Mouse (Mus musculus) cerebellum, adult 18-20 months (tissue): Measurements from ENCODE around the gene Rab3gap1.
A peak's percentile ranks its signal among the peaks of the same experiment; 100 is the strongest.

ENCODE experiments used
- DNase-seq, 2 experiments: peaks; one replicate each; pipeline ENCODE4 v3.0.0; 2021

Rab3gap1 gene

GRCm38 (mm10) chr1:127868300-127869261 lies at the start of gene Rab3gap1:
Gene Rab3gap1, plus strand, starts transcription at chr1:127868773.
- DNase-seq: peak; percentile 92

GRCm38 (mm10) chr1:127827325-127827724 lies 41.2 kb upstream of the Rab3gap1 start:
- peak; percentile 11 to 21 for DNase-seq

DNA sequence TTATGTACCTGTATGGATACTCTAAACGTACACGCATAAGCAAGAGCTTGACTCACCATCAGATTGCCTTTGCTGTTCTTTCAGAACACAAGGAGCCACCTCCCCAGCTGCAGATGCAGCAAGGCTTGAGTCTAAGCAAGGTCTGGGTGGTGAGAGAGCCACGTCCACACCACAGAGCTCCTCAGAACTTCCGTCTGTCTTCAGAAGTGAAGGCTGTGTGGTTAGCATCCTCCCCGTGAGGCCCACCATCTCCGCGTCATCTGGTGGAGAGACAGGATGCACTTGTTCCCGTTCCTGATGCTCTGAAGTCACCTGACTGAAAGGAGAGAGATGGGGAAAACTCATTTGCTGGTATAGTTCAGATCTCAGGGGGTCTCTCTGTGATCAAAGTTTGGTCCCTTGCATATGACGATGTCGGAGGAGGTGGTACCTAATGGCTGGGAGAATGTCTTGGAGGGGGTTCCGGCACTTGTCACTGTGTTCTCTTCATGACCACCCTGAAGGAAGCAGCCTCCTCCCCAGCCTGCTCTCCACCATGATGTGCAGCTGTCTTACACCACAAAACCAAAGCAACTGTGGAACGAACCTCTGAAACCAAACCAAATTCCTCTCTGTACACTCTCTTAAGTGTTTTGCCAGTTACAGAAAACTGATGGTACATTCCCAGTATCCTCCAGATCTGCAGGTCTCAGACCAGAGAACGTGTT lies 38.2 kb upstream of the Rab3gap1 start:
- no peak for DNase-seq

GRCm38 (mm10) chr1:127833714-127834113 lies 34.9 kb upstream of the Rab3gap1 start:
- DNase-seq: no peak

DNA sequence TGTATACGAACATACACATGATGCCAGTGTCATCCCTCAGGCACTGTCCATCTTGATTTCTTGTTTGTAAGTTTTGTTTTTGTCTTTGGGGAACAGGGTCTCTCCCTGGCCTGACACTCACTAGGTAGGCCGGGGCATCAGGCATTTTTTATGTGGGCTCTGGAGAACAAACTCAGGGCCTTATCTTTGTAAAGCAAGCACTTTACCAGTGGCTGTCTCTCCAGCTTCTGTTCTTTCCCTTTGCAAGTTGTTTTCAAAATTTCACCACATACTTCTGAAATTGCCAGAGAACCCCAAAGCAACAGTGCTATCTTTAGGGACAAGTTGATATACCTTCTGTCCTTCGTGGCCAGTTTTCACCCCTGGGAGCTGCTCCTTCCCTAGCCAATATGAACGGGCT lies 34.4 kb upstream of the Rab3gap1 start:
- DNase-seq: no peak

- DNase-seq: no peak
Observed at GRCm38 (mm10) chr1:127836619-127837018, 32.0 kb upstream of the Rab3gap1 start.

DNA sequence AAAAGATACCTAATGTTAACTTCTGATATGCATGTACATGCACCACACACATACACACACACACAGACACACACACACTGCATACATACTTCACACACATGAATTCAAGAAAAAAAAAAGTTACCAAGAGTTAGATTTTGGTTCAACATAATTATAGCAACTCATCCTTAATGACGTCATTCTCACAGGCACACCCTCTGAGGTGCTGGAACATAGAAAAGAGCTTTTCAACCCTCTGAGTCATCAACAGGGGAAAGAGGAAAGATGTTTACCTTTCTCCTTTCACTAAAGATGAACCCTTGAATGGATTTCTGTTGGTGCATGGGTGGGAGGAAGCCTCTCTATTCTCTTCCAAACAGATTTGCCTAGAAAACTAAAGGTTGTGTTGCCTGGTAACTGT lies 30.0 kb upstream of the Rab3gap1 start:
- no peak for DNase-seq

DNA sequence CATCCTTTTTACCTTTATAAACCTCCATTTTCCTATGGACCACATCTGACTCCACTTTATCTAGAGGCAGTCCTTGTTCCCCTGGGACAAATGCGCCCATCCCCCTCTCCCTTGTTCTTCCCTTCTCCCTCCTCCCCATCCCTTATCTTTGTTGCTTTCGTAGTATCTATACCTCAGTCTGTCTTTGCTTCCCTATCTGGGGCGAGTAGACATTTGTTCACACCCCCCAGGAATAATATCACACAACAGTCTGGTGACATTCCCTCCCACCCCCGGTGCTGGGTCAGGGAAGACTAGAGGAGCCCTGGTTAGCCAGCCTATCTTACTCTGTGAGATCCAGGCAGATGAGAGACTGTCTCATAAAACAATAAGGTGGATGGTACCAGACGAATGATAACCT lies 23.1 kb upstream of the Rab3gap1 start:
- no peak for DNase-seq

- no peak for DNase-seq
Observed at GRCm38 (mm10) chr1:127850075-127850610, 18.4 kb upstream of the Rab3gap1 start.

GRCm38 (mm10) chr1:127854486-127855222 lies 13.9 kb upstream of the Rab3gap1 start, which contains the start of gene Map3k19:
Gene Map3k19, minus strand, starts transcription at chr1:127855031.
- no peak for DNase-seq

GRCm38 (mm10) chr1:127858945-127859648 lies 9.5 kb upstream of the Rab3gap1 start:
- DNase-seq: no peak

- DNase-seq: no peak
Observed at GRCm38 (mm10) chr1:127859799-127860400, 8.7 kb upstream of the Rab3gap1 start.

DNA sequence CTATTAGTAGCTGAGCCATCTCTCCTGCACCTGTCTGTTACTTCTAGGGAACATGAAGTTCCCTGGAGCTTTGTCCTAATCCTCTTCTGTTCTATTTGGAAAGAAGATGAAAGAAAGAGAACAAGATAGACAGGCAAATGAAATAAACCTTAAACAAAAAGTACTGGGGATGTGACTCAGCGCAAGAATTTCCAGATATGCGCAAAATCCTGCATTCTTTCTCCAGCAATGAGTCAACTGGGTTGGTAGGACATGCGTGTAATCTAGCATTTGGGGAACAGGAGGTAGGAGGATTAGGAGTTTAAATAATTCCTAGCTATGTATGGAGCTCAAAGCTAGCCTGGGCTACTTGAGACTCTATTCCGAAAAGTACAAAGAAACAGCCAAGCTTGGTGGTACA lies 8.1 kb upstream of the Rab3gap1 start:
- DNase-seq: no peak

- no peak for DNase-seq
Observed at GRCm38 (mm10) chr1:127861900-127862299, 6.7 kb upstream of the Rab3gap1 start.

- DNase-seq: no peak
Observed at GRCm38 (mm10) chr1:127863806-127864205, 4.8 kb upstream of the Rab3gap1 start.

- DNase-seq: peak; percentile 9 to 10
Observed at GRCm38 (mm10) chr1:127869276-127869675, 703 bp downstream of the Rab3gap1 start.

DNA sequence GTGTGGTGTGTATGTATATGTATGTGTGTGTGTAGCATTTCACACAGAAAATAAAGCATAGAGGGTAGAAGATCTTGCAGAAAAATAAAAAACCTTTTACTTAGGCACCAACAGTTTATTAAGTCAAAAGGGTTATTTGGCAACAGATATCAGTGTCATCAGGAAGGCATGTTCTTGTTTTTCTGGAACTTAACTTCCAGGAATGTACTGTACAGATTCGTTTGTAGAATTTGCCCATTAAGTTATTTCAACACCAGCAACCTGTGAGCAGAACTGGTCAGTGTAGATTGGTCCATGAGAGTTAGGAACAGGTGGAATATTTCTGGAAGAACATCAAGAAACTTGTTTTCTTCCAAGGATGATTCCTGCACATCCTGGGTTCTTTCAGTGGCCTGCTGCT lies 30.8 kb downstream of the Rab3gap1 start:
- no peak for DNase-seq

- no peak for DNase-seq
Observed at GRCm38 (mm10) chr1:127904774-127905385, 36.3 kb downstream of the Rab3gap1 start.

GRCm38 (mm10) chr1:127913116-127913515 lies 44.5 kb downstream of the Rab3gap1 start:
- no peak for DNase-seq

DNA sequence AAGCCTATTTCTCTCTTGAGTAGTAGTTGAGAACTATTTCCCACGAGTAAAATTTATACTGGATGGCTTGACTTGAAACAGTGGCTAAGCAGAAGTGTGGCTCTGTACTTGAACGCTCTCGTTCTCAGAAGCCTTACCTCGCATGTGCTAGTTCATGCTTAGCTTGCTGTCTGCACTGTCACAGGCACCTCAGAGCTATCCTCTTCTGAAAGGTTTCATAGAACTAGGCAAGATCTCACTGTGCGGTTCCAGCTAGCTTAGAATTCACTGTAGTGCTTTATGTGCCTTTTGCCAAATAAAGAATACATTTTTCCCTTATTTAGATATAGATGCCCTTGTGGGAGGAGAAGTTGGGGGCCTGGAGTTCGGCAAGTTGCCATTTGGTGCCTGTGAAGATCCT lies 46.7 kb downstream of the Rab3gap1 start:
- DNase-seq: no peak

- no peak for DNase-seq
Observed at GRCm38 (mm10) chr1:127915802-127916201, 47.2 kb downstream of the Rab3gap1 start.
